Mouse (Mus musculus): ENCODE measurements around the gene Cacna1a. TPM values are rescaled to one million over a fixed set of nuclear protein-coding genes. Genes with fewer than 3 reads are reported as not detected.
"Not testable (repeated sequence)": the region's sequence is repeated elsewhere in the genome, so short reads cannot be mapped to it uniquely, and the experiment has no call there.

Cacna1a gene
- polyA plus RNA-seq, 1 experiment from 2014 or later, result 10.9 TPM

- Histone ChIP-seq H3K27ac (no peak overlapping the region), H3K4me3 (no peak overlapping the region), H3K4me1 (no peaks in the 10 kb centered on the region), H3K36me3 (no peaks in the 10 kb centered on the region), H3K27me3 (no peaks in the 10 kb centered on the region), H3K9me3 (no peaks in the 10 kb centered on the region), H3K4me2 (no peak overlapping the region), H3K9ac (no peak overlapping the region)
- 91% methylated on average over 4 of the region's 4 CpGs for WGBS
- ATAC-seq (ENCODE audit: insufficient number of reproducible peaks, insufficient read depth, low FRiP score, low TSS enrichment, low read depth), result no peak
These were observed 94.8 kb downstream of the Cacna1a start for GRCm38 (mm10) chr8:84483004-84483403.

DNA sequence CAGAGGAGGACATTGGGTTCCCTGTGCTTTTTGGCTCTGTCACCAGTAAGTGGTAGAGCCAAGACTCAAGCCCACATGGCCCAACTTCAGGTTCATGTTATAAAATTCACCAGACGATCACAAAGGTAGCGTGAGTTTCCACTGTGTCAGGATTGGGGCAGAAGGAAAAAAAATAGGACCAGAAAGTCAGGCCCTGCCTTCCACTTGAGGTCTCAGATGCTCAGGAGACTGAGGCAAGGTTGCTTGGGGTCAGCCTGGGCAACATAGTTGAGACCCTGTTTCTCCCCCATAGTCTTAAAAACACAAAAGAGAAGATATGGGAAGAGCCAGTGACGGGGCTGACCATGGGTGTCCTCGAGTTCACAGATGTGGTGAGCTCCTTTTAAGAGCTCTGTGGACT is 97.1 kb downstream of the Cacna1a start:
- H3K4me1 ChIP-seq, result no peaks in the 10 kb centered on the region
- no peaks in the 10 kb centered on the region for H3K9me3 ChIP-seq
- H3K4me3 ChIP-seq, result no peak overlapping the region
- ATAC-seq (ENCODE audit: insufficient number of reproducible peaks, insufficient read depth, low FRiP score, low TSS enrichment, low read depth), result no peak
- H3K9ac ChIP-seq, result no peak overlapping the region
- no peaks in the 10 kb centered on the region for H3K36me3 ChIP-seq
- H3K27me3 ChIP-seq, result no peaks in the 10 kb centered on the region
- no peak overlapping the region for H3K4me2 ChIP-seq
- H3K27ac ChIP-seq, result no peak overlapping the region
- WGBS, result 69% methylated on average over 4 of the region's 4 CpGs

DNA sequence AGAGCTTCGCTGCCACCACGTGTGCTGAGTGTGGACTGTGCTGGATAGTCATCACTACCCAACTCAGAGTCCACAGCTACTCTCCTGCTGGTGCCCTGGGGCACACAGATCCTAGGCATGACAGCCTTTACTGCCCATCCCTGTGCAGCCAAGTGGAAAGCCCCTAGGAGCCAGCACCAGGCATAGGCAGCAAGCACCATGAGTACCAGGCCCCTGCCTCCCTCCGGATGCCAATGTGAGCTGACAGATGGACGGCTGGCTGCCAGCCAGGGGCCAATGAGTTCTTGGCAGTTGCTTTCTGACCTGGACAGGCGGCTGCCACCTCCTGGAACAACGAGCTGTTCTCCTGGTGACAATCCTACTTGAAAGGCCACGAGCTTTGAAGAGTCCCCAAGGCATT is 97.6 kb downstream of the Cacna1a start:
- Histone ChIP-seq H3K4me3 (no peak overlapping the region), H3K4me2 (no peak overlapping the region), H3K9ac (no peak overlapping the region), H3K27me3 (no peaks in the 10 kb centered on the region), H3K9me3 (no peaks in the 10 kb centered on the region), H3K4me1 (no peaks in the 10 kb centered on the region), H3K27ac (no peak overlapping the region), H3K36me3 (no peaks in the 10 kb centered on the region)
- ATAC-seq (ENCODE audit: insufficient number of reproducible peaks, insufficient read depth, low FRiP score, low TSS enrichment, low read depth), result no peak
- 77% methylated on average over 7 of the region's 7 CpGs for WGBS

DNA sequence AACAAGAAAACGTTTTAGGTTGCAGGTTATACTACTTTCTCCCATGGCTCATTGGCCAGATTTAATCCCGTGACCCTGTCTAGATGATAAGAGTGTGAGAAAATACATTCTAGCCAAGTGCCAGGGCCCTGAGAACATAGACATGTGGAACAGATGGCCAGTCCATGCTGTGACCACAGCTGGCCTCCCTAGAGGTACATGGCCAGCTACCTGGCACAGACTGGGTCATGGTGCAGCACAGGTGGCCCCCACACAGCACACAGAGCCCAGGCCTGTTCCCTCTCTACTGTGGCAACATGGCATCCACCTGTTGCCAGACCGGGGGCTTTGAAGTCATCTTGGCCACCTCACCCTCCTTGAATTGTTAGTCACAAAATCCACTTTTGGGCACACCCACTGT is 101.0 kb downstream of the Cacna1a start:
- Histone ChIP-seq H3K27ac (no peak overlapping the region), H3K9me3 (no peaks in the 10 kb centered on the region), H3K4me3 (no peak overlapping the region), H3K9ac (no peak overlapping the region), H3K27me3 (no peaks in the 10 kb centered on the region), H3K4me2 (no peak overlapping the region), H3K4me1 (no peaks in the 10 kb centered on the region), H3K36me3 (no peaks in the 10 kb centered on the region)
- ATAC-seq (ENCODE audit: insufficient number of reproducible peaks, insufficient read depth, low FRiP score, low TSS enrichment, low read depth), result no peak
- WGBS, result 75% methylated on average over 3 of the region's 3 CpGs

- Histone ChIP-seq H3K4me2 (no peak overlapping the region), H3K4me1 (no peaks in the 10 kb centered on the region), H3K4me3 (no peak overlapping the region), H3K27ac (no peak overlapping the region), H3K9me3 (no peaks in the 10 kb centered on the region), H3K36me3 (no peaks in the 10 kb centered on the region), H3K27me3 (no peaks in the 10 kb centered on the region), H3K9ac (no peak overlapping the region)
- 83% methylated on average over 6 of the region's 6 CpGs for WGBS
- ATAC-seq (ENCODE audit: insufficient number of reproducible peaks, insufficient read depth, low FRiP score, low TSS enrichment, low read depth), result no peak
These were observed 106.4 kb downstream of the Cacna1a start for GRCm38 (mm10) chr8:84494541-84495084.

- Histone ChIP-seq H3K4me3 (no peak overlapping the region), H3K27me3 (no peaks in the 10 kb centered on the region), H3K27ac (no peak overlapping the region), H3K4me2 (no peak overlapping the region), H3K4me1 (no peaks in the 10 kb centered on the region), H3K36me3 (no peaks in the 10 kb centered on the region), H3K9me3 (no peaks in the 10 kb centered on the region), H3K9ac (no peak overlapping the region)
- WGBS, result 71% methylated on average over 5 of the region's 5 CpGs
- no peak for ATAC-seq (ENCODE audit: insufficient number of reproducible peaks, insufficient read depth, low FRiP score, low TSS enrichment, low read depth)
These were observed 112.9 kb downstream of the Cacna1a start for GRCm38 (mm10) chr8:84501181-84501580.

GRCm38 (mm10) chr8:84501671-84502308 is 113.5 kb downstream of the Cacna1a start:
- Histone ChIP-seq H3K36me3 (no peaks in the 10 kb centered on the region), H3K9me3 (no peaks in the 10 kb centered on the region), H3K27me3 (no peaks in the 10 kb centered on the region), H3K4me3 (no peak overlapping the region), H3K4me2 (no peak overlapping the region), H3K27ac (no peak overlapping the region), H3K4me1 (no peaks in the 10 kb centered on the region), H3K9ac (no peak overlapping the region)
- 79% methylated on average over 10 of the region's 10 CpGs for WGBS
- no peak for ATAC-seq (ENCODE audit: insufficient number of reproducible peaks, insufficient read depth, low FRiP score, low TSS enrichment, low read depth)

- no peaks in the 10 kb centered on the region for H3K27me3 ChIP-seq
- ATAC-seq (ENCODE audit: insufficient number of reproducible peaks, insufficient read depth, low FRiP score, low TSS enrichment, low read depth), result no peak
- WGBS, result 85% methylated on average over 4 of the region's 4 CpGs
- H3K4me1 ChIP-seq, result no peaks in the 10 kb centered on the region
- no peak overlapping the region for H3K9ac ChIP-seq
- H3K4me3 ChIP-seq, result no peak overlapping the region
- no peaks in the 10 kb centered on the region for H3K36me3 ChIP-seq
- no peaks in the 10 kb centered on the region for H3K9me3 ChIP-seq
- no peak overlapping the region for H3K27ac ChIP-seq
- no peak overlapping the region for H3K4me2 ChIP-seq
These were observed 114.4 kb downstream of the Cacna1a start for GRCm38 (mm10) chr8:84502638-84503037.

DNA sequence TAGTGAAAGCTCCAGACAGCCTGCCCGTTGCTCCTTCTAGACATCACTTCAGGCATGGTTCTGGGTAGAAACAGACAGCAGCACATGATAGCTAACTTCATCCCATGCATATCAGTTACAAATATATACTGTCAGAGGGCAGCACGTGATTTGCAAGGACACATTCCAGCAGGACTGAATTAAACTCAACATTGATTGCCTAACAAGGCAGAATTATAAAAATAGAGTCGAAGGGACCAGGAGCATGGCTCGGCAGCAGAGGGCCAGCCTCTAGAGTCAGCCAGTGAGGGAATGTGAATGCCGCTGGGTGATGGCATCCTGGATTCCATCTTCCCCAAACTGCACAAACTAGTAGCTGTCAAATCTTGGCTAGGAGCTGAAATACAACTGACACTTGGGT is 119.0 kb downstream of the Cacna1a start:
- WGBS, result 65% methylated on average over 5 of the region's 5 CpGs
- no peak overlapping the region for H3K4me2 ChIP-seq
- H3K27me3 ChIP-seq, result no peaks in the 10 kb centered on the region
- no peak overlapping the region for H3K4me3 ChIP-seq
- H3K9ac ChIP-seq, result no peak overlapping the region
- no peak for ATAC-seq (ENCODE audit: insufficient number of reproducible peaks, insufficient read depth, low FRiP score, low TSS enrichment, low read depth)
- no peaks in the 10 kb centered on the region for H3K9me3 ChIP-seq
- no peaks in the 10 kb centered on the region for H3K36me3 ChIP-seq
- H3K4me1 ChIP-seq, result no peaks in the 10 kb centered on the region
- no peak overlapping the region for H3K27ac ChIP-seq

- not testable (repeated sequence) for H3K4me3 ChIP-seq; H3K4me2 ChIP-seq; H3K9me3 ChIP-seq; ATAC-seq (ENCODE audit: insufficient number of reproducible peaks, insufficient read depth, low FRiP score, low TSS enrichment, low read depth); H3K27me3 ChIP-seq; H3K27ac ChIP-seq; H3K4me1 ChIP-seq; H3K9ac ChIP-seq; H3K36me3 ChIP-seq
- WGBS, result 81% methylated on average over 6 of the region's 6 CpGs
These were observed 121.5 kb downstream of the Cacna1a start for GRCm38 (mm10) chr8:84509764-84510163.

- Histone ChIP-seq H3K9ac (no peak overlapping the region), H3K27ac (no peak overlapping the region), H3K4me1 (no peaks in the 10 kb centered on the region), H3K4me2 (no peak overlapping the region), H3K4me3 (no peak overlapping the region), H3K36me3 (no peaks in the 10 kb centered on the region), H3K9me3 (no peaks in the 10 kb centered on the region), H3K27me3 (no peaks in the 10 kb centered on the region)
- WGBS, result 88% methylated on average over 13 of the region's 13 CpGs
- ATAC-seq (ENCODE audit: insufficient number of reproducible peaks, insufficient read depth, low FRiP score, low TSS enrichment, low read depth), result no peak
These were observed 123.4 kb downstream of the Cacna1a start for GRCm38 (mm10) chr8:84511621-84512020.

GRCm38 (mm10) chr8:84513765-84514164 is 125.5 kb downstream of the Cacna1a start:
- Histone ChIP-seq H3K27me3 (no peaks in the 10 kb centered on the region), H3K27ac (no peak overlapping the region), H3K9ac (no peak overlapping the region), H3K9me3 (no peaks in the 10 kb centered on the region), H3K4me3 (no peak overlapping the region), H3K4me1 (no peaks in the 10 kb centered on the region), H3K36me3 (no peaks in the 10 kb centered on the region), H3K4me2 (no peak overlapping the region)
- no peak for ATAC-seq (ENCODE audit: insufficient number of reproducible peaks, insufficient read depth, low FRiP score, low TSS enrichment, low read depth)
- WGBS, result 20% methylated on average over 2 of the region's 2 CpGs
